Mouse (Mus musculus) midbrain, embryonic 14.5 days (tissue): ENCODE results near the gene Gm21970. TPM values are rescaled to one million over a fixed set of nuclear protein-coding genes. Genes with fewer than 3 reads are reported as not detected.

ENCODE experiments used
- ATAC-seq: fragments of 200-750 bp; cut with Nextera tagmentation; 2 replicates; pipeline ENCODE4 v1.8.0; 2017; ENCODE audit warnings: moderate number of reproducible peaks, moderate library complexity; ENCODE audit not compliant: low FRiP score, low TSS enrichment
- DNase-seq: peaks from one replicate; pipeline ENCODE4 v3.0.0-alpha.2; 2015
- H3K27ac ChIP-seq: fragments of 300-500 bp; sonication (generic); replicated peaks from 2 replicates; pipeline ENCODE4 v1.5.1; 2014; ENCODE audit warnings: mild to moderate bottlenecking, low read depth, low read length, moderate library complexity
- H3K27me3 ChIP-seq: fragments of 300-500 bp; sonication (generic); 2 replicates; pipeline ENCODE4 v1.6.1; 2014; ENCODE audit warnings: low read length, control low read depth, mixed read lengths; ENCODE audit not compliant: control insufficient read depth, insufficient read depth
- H3K36me3 ChIP-seq: fragments of 300-500 bp; sonication (generic); 2 replicates; pipeline ENCODE4 v1.6.1; 2014; ENCODE audit warnings: low read length, control low read depth; ENCODE audit not compliant: control insufficient read depth, insufficient read depth
- H3K4me1 ChIP-seq: fragments of 300-500 bp; sonication (generic); 2 replicates; pipeline ENCODE4 v1.6.1; 2014; ENCODE audit warnings: mild to moderate bottlenecking, antibody characterized with exemption, low read length, control low read depth; ENCODE audit not compliant: control insufficient read depth, insufficient read depth
- H3K4me2 ChIP-seq: fragments of 300-500 bp; sonication (generic); 2 replicates; pipeline ENCODE4 v1.6.1; 2014; ENCODE audit warnings: mild to moderate bottlenecking, low read length, moderate library complexity
- H3K4me3 ChIP-seq: fragments of 300-500 bp; sonication (generic); replicated peaks from 2 replicates; pipeline ENCODE4 v1.5.1; 2014; ENCODE audit warnings: low read depth, low read length
- H3K9ac ChIP-seq: fragments of 300-500 bp; sonication (generic); replicated peaks from 2 replicates; pipeline ENCODE4 v1.6.1; 2014; ENCODE audit warnings: mild to moderate bottlenecking, low read length, moderate library complexity
- H3K9me3 ChIP-seq: fragments of 300-500 bp; sonication (generic); 2 replicates; pipeline ENCODE4 v1.6.1; 2016; ENCODE audit warnings: low read length, control low read depth, mixed read lengths; ENCODE audit not compliant: control insufficient read depth
- WGBS: fragments of 180-500 bp; shearing (Covaris S2); extraction: QIAGEN DNeasy Blood & Tissue Kit; methylation state at CpG from one replicate; pipeline ENCODE4 v1.1.7; 2014; 5-methylcytosine and 5-hydroxymethylcytosine counted together
- polyA plus RNA-seq: library from polyadenylated mRNA; unstranded; fragments of >200 nt; fragmentation: Nextera tagmentation; extraction: Ambion mirVana; gene quantifications from 2 replicates; pipeline ENCODE4 v1.2.1, GENCODE M21; 2014

Gm21970 gene
- polyA plus RNA-seq, 1 experiment from 2014 or later: not detected

GRCm38 (mm10) chr16:91415391-91416189 lies 24.1 kb downstream of the Gm21970 start:
- Histone ChIP-seq H3K9ac (no peak overlapping the region), H3K4me2 (no peak overlapping the region), H3K4me3 (no peak overlapping the region), H3K27ac (no peak overlapping the region), H3K9me3 (no peaks in the 10 kb centered on the region), H3K36me3 (no peaks in the 10 kb centered on the region), H3K27me3 (no peaks in the 10 kb centered on the region), H3K4me1 (no peaks in the 10 kb centered on the region)
- ATAC-seq: no peak
- WGBS: 86% methylated on average over 9 of the region's 9 CpGs
- no peak for DNase-seq

- Histone ChIP-seq H3K36me3 (no peaks in the 10 kb centered on the region), H3K9ac (no peak overlapping the region), H3K9me3 (no peaks in the 10 kb centered on the region), H3K4me2 (no peak overlapping the region), H3K27me3 (no peaks in the 10 kb centered on the region), H3K4me3 (no peak overlapping the region), H3K4me1 (no peaks in the 10 kb centered on the region), H3K27ac (no peak overlapping the region)
- 94% methylated on average over 6 of the region's 6 CpGs for WGBS
- DNase-seq (no peak), ATAC-seq (no peak)
Observed at GRCm38 (mm10) chr16:91416357-91416756, 24.8 kb downstream of the Gm21970 start.

- no peak for ATAC-seq
- WGBS: 82% methylated on average over 7 of the region's 7 CpGs
Observed at GRCm38 (mm10) chr16:91416938-91417337, 25.4 kb downstream of the Gm21970 start.

GRCm38 (mm10) chr16:91418531-91418930 lies 27.0 kb downstream of the Gm21970 start:
- Histone ChIP-seq H3K36me3 (no peaks in the 10 kb centered on the region), H3K27ac (no peak overlapping the region), H3K4me1 (no peaks in the 10 kb centered on the region), H3K9me3 (no peaks in the 10 kb centered on the region), H3K9ac (no peak overlapping the region), H3K4me3 (no peak overlapping the region), H3K4me2 (no peak overlapping the region), H3K27me3 (no peaks in the 10 kb centered on the region)
- WGBS: 77% methylated on average over 5 of the region's 5 CpGs
- DNase-seq (no peak), ATAC-seq (no peak)

More at GRCm38 (mm10) chr16:91416938-91417337, 25.4 kb downstream of the Gm21970 start:
- Histone ChIP-seq H3K4me1 (no peaks in the 10 kb centered on the region), H3K36me3 (no peaks in the 10 kb centered on the region), H3K27me3 (no peaks in the 10 kb centered on the region), H3K27ac (no peak overlapping the region), H3K9me3 (no peaks in the 10 kb centered on the region), H3K4me2 (no peak overlapping the region), H3K9ac (no peak overlapping the region), H3K4me3 (no peak overlapping the region)
- DNase-seq: no peak

GRCm38 (mm10) chr16:91425816-91426215 lies 34.3 kb downstream of the Gm21970 start:
- ATAC-seq: no peak
- Histone ChIP-seq H3K36me3 (no peaks in the 10 kb centered on the region), H3K4me3 (no peak overlapping the region), H3K4me2 (no peak overlapping the region), H3K27me3 (no peaks in the 10 kb centered on the region), H3K4me1 (no peaks in the 10 kb centered on the region), H3K27ac (no peak overlapping the region), H3K9me3 (no peaks in the 10 kb centered on the region), H3K9ac (no peak overlapping the region)
- DNase-seq: no peak
- 86% methylated on average over 6 of the region's 6 CpGs for WGBS

GRCm38 (mm10) chr16:91426586-91426985 lies 35.1 kb downstream of the Gm21970 start:
- H3K36me3 ChIP-seq: no peaks in the 10 kb centered on the region
- no peak overlapping the region for H3K9ac ChIP-seq
- H3K27me3 ChIP-seq: no peaks in the 10 kb centered on the region
- 83% methylated on average over 4 of the region's 4 CpGs for WGBS
- no peak overlapping the region for H3K4me2 ChIP-seq
- ATAC-seq: no peak
- H3K4me1 ChIP-seq: no peaks in the 10 kb centered on the region
- DNase-seq: no peak
- H3K4me3 ChIP-seq: no peak overlapping the region
- no peak overlapping the region for H3K27ac ChIP-seq
- H3K9me3 ChIP-seq: no peaks in the 10 kb centered on the region

- Histone ChIP-seq H3K36me3 (no peaks in the 10 kb centered on the region), H3K27ac (no peak overlapping the region), H3K4me2 (no peak overlapping the region), H3K9ac (no peak overlapping the region), H3K4me3 (no peak overlapping the region), H3K27me3 (no peaks in the 10 kb centered on the region), H3K4me1 (no peaks in the 10 kb centered on the region), H3K9me3 (no peaks in the 10 kb centered on the region)
- no peak for DNase-seq
- ATAC-seq: no peak
- 84% methylated on average over 5 of the region's 5 CpGs for WGBS
Observed at GRCm38 (mm10) chr16:91427461-91427860, 35.9 kb downstream of the Gm21970 start.

- DNase-seq (no peak), ATAC-seq (no peak)
- Histone ChIP-seq H3K27me3 (no peaks in the 10 kb centered on the region), H3K9ac (no peak overlapping the region), H3K4me1 (no peaks in the 10 kb centered on the region), H3K9me3 (no peaks in the 10 kb centered on the region), H3K4me2 (no peak overlapping the region), H3K4me3 (no peak overlapping the region), H3K36me3 (no peaks in the 10 kb centered on the region), H3K27ac (no peak overlapping the region)
- 84% methylated on average over 8 of the region's 8 CpGs for WGBS
Observed at GRCm38 (mm10) chr16:91428259-91428865, 36.8 kb downstream of the Gm21970 start.
